Mouse (Mus musculus): ENCODE results near the gene Galnt16.

GRCm38 (mm10) chr12:80594141-80594540, 76.1 kb downstream of the Galnt16 start:
- TF ChIP-seq POLR2A (IDR thresholded peaks at IDR 0.05; ENCODE audit: insufficient read depth, low read depth, low read length) (no peak), CTCF (IDR thresholded peaks at IDR 0.05; ENCODE audit: insufficient read depth, low read depth, low read length) (no peak)
